Mouse (Mus musculus) inflammation-experienced regulatory T-cells, adult 6 months (primary cell): ENCODE data around the gene Rdh1. TPM values are rescaled to one million over a fixed set of nuclear protein-coding genes. Genes with fewer than 3 reads are reported as not detected.

Source experiments
- ATAC-seq: one replicate; pipeline ENCODE4 v1.8.0; 2017
- polyA plus RNA-seq, 3 experiments: library from polyadenylated mRNA; unstranded; fragments of 100-300 nt; shearing (Covaris generic); gene quantifications; one replicate each; pipeline ENCODE4 v1.2.1; 2017

Gene Rdh1
- polyA plus RNA-seq = under 1 TPM in 2 of 3 experiments, not detected in 1; 0.28 TPM

DNA sequence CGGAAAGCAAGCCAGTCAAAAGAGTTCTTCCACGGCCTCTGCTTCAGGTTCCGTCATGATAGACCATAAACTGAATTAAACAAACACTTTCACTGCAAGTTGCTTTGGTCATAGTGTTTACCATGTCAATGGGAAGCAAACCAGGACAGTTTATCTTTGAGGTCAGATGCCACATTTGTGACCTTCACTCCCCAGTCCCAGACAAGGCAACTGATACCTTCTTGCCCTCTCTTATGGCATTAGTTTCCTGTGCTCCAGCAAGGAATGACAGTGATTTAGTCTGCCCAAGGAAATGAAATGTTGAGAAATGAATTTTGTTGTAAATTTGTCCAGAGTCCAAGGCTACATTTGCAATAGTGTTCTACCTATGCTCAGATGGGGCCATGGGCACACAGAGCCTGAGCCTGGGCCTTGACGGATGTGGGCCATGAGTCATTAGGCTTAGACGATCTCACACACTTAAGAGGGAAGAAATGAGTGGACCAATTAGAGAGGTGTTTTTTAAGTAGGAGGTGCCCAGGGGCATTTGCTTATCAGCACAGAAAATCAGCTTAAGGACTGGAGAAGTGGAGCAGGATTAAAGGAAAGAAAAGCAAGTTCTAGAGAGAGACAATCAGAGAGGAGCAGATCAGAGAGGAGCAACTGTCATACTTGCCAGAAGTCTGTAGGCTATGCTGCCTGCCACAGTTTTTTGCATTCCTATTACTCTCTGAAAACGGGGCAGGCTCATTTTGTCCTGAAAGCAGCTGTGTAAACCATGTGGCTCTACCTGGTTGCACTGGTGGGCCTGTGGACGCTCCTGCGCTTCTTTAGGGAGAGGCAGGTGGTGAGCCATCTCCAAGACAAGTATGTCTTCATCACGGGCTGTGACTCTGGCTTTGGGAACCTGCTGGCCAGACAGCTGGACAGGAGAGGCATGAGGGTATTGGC is at the start of gene Rdh1, which contains the start of gene Rdh16f1:
Gene Rdh1 (plus strand): TSS at position 541 of the 930 bp plus-strand sequence.
Gene Rdh16f1 (plus strand): TSS at position 607 of the 930 bp plus-strand sequence.
- peak; percentile 75 for ATAC-seq

DNA sequence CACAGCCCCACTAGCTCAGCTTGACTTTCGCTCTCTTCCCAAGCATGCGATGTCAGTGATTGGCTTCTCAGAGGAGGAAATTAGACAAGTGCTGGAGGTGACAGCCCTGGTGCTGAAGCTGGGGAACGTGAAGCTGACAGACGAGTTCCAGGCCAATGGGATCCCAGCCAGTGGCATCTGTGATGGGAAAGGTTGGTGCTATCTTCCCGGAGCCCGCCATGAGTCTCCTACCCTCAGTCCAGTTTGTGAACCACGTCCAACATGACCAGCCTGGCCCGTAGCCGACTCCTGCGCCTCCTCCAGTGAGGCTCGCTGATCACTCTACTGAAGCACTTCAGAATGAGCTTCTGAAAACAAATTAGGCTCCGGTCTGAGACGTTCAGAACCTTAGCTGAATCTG is 49.2 kb upstream of the Rdh1 start:
- no peak for ATAC-seq

DNA sequence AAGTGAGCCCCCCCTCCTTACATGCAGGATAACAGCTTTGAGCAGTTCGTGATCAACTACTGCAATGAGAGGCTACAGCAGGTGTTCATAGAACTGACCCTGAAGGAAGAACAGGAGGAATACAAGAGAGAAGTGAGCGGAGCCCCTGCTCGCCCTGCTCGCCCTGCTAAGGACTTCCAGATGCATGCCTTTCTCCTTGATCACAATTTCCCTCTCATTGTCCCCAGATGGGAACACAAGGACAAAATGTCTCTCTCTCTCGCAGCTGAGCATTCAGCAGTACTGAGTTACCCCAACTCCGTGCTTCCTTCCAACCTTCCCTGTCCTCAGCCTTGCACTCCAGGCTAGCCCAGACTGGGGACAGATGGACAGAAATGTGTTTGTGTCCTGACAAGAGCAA is 46.8 kb upstream of the Rdh1 start:
- no peak for ATAC-seq

DNA sequence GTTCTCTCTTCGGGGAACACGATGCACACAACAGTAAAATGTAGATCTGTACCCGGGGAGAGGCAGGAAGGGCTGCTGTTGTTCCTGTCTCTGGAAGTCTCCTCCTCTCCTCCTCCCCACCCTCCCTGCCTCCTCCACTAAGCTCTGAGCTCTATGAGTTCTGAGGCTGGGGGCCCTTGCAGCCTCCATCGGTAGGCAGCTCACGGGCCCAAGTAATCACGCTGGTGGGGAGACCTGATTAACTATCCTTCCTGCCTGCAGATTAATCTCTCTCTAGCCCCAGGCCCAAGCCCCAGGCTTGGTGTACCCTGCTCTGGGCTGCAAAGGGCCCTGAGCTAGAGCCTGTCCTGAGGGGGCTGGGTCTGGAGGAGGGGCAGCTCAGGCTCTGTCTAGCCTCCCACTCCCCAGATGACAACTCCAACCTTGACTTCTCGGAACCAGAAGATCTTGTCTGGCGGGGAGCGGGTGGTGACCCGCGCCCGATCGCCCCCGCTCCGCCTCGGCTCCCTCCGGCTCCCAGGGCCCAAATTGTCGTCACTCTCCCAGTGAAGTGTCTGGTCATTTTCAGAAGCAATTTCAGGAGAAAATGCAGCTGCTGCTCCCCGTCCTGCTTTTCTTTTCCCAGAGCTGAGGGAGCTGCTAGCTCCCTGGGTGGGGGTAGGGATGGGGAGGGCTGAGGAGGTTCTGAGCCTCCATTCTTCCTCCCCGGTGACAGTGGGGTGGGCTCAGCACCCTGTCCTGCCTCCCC is 37.7 kb upstream of the Rdh1 start:
- ATAC-seq = no peak

DNA sequence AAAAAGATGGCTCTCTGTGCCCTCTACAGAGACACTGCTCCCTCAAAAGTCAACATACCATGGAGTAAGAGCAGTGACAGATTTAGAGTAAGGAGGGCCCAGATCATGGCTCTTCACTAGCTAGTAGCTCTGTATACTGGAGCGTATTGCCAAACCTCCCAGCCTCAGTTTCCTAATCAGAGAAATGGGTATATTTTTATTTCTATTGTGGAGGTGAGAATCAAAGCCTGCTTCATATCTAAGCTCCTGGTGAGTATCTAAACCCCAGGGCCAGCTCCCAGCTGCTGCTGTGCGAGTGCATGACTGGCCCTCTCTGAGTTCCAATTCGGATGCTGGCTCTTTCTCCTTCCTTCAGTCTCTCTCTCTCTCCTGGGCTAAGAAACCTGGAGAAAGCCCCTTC is 35.3 kb upstream of the Rdh1 start, which contains the start of gene Tac2:
Gene Tac2 (plus strand): TSS at position 301 of the 400 bp plus-strand sequence.
- no peak for ATAC-seq

DNA sequence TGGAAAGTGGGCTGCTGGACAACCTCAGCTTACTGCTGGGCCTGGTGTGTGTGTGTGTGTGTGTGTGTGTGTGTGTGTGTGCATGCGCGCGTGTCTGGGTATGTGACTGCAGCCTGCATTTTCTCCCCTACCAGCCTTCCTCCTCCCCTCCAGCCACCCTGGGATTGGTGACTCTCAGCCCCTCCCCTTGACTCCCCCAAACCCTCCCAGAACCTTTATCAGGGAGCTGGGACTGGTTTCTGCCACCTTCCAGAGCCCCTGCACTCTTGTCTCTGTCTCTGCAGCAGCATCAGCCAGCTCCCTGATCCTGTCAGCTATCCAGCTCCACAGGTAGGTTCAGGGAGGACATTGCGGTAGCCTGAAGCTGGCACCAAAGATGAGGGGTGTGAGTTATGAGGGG is 34.4 kb upstream of the Rdh1 start:
- ATAC-seq = no peak

DNA sequence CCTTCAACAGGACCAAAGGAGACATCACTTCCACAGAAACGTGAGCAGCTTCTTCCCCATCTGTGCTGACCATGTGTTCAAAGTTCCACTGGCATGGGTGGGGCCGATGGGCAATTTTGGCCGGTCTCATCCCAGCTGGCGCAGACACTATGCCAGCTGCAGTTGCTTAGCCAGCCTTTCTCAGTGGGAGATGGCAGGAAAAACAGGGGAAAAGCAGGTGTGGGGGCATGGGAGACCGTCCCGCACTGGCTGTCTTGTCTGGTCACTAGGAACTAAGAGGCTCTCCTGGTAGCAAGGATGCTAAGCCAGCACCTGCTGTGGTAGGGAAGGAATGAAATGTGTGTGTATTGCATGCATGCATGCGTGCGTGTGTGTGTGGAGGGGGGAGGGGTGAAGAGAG is 31.1 kb upstream of the Rdh1 start:
- ATAC-seq = no peak

DNA sequence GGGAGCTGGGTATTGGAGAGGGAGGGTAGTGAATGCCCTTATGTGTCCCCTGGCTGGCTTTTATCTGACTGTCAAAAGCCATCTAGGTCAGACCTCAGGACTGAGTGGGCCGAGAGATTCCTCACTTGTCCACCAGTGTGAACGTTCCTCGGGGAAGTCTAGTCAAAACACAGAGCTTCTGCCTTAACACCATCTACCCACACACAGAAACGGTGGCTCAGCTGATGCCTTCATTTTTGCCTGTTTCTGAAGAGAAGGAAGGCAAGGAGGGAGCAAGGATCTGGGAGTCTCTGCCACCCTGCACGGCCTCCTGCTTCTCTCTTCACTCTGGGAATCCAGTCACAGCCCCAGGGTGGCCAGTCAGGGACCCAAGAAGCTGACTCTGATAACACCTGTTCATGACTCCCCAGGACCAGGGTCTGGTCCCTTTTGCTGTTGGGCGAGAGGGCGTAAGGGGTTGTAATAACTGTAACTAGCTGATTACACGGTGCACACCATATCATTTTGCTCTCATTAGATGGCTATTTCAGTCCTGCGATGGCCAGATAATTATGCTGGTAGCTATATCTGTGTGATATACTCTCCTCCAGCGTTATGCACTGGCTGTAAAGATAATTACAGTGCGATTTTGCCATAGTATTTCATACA is 29.1 kb upstream of the Rdh1 start:
- ATAC-seq = no peak

DNA sequence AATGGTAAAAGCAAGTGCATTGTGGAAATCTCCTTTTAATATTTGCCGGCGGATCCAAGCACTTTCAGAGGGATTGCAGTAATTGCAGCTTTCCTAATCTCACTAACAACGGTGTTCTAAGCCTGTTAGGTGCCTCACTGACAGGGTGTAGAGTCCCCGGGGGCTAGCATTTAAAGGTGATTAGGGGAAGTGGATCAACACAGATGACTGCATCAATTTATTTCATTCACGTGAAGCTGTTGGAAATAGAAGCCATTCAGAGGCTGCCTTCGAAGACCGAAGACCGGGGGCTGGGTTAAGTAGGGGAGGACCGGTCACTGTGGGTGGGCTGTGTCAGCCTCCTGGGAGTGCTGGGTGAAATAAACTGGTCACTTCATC is 28.6 kb upstream of the Rdh1 start:
- ATAC-seq = no peak

DNA sequence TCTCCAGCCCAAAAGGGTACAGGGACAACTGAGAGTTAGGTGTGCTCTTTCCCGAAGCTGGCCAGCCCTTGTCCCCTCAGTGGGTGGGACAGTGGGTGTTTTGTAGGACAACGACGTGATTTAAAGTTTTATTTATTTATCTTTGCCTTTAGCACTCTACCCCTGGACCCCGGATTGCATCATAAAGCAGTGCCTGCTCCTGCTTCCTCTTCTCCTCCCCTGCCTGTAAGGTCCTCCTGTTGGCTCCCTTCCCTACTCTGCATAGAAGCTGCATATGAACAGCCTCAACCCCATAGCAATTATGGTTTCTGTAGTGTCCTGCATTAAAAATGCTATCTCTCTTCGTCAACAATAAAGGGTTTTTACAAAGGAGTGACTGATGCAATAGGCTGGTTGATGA is 28.1 kb upstream of the Rdh1 start:
- no peak for ATAC-seq

DNA sequence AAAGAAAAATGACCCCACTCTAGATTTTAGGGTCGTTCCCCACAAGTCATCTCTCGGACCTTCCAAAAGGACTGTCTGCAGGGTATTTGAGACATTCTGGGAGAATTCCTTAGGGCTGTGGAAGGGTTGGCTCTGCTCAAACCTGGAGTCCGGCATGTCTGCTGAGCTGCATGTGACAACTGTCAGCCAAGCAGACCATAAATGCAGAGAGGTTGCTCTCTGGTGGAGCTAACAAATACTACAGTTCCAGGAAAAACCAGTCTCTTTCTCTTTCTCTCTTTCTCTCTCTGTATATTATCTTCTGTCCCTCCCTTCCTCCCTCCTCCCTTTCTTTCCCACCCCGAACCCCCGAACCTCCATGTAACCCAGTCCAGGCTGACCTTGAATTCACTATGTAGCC is 25.1 kb upstream of the Rdh1 start:
- ATAC-seq = no peak

DNA sequence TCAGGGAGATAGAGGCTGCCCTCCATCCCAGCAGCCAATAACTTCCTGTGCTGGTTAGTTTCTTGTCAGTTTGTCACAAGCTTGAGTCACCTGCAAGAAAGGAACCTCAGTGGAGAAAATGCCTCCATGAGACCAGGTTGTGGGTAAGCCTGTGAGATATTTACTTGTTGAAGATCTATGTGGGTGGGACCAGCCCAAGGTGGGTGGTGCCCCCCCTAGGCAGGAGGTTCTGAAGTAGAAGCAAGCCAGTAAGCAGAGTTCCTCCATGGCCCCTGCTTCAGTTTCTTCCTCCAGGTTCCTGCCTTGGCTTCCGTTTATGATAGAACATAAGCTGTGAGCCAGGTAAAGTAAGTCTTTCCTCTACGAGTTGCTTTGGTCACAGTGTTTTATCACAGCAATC is 23.3 kb upstream of the Rdh1 start:
- no peak for ATAC-seq

DNA sequence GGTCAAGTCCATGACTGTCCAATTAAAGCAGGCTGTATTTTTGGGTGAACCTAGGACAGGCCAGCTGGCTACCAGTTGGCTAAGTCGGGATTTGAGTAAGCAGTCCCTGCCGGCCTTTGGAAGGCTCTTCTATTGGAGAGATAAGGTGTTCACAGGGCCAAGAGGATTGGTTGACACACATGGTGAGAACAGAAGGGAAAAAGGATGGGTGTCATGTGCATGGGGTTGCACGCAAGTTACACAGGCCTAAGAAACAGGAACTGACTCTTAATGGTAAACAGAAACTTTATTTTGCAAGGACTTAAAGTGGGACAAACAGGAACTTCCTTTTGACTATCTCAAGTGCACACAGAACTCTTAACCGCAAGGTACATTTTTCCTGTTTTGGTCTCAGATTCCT is 22.6 kb upstream of the Rdh1 start:
- no peak for ATAC-seq

DNA sequence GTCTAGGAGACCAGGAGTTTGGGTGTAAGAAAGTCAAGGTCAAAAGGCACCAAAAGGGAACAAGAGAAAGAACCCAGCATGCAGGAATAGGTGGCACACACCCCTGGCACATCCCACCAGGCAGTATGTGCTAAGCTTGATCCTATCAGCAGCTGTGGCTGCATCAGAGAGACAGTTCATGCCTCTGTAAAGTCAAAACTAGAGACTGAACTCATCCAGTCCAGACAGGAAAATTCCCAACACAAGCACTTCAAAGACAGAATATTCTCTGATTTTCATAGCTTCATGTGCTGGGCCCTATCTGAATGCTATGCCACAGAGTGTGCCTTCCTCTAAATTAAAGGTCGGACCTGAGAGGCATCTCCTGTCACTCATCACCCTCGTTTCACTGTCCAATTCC is 22.0 kb upstream of the Rdh1 start:
- ATAC-seq = no peak

DNA sequence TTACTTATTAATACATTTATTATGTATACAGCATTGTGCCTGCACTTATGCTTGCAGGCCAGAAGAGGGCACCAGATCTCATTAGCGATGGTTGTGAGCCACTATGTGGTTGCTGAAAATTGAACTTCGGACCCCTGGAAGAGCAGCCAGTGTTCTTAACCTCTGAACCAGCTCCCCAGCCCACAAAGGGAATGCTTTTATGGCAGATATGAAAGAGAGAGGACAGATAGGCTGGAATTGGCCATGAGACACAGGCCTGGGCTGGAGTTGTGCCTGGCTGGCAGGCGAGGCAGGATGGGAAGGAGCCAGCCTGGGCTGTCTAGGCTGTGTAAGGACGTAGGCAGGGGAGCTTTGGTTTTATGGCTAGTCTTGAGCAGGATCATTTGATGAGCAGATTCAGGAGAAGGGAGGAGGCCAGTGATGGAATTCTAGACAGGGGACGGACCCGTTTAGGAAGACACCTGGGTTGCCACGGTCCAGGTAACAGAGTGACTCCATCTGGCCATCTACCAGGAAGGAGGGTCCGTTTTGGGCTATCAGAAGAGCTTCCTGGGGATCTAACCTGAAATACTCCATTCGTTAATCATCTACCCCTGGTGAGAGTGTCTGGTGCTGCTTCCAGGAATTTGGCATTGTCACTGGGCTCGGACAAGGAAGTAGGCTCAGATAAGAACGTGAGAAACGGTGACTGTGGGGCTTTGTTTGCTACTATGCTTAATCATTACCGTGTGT is 21.2 kb upstream of the Rdh1 start:
- ATAC-seq = no peak

DNA sequence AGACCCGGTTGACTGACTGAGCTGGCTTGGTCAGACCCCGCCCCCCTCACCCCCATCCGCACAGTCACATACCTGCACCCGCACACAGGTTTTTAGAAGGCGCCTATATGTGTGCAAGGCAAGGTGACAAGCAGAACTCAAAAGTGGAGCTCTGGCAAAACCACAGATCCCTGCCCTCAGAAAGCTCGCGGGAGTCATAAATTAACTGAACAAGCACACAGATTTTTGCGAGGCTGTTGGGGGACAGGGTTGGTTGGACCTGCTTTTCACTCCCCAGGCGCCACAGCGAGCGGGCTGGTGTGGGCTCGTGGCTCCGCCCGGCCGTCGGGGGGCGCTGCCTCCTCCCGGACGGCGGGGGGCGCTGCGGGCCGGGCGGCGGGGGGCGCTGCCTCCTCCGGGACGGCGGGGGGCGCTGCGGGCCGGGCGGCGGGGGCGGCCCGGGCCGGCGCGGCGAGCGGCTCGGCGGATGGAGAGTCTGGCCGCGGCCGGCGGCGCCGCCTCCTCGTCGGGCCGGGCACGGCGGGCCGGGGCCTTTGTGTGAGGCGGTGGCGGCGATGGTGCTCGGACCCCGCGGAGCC is 20.3 kb upstream of the Rdh1 start, which contains the start of gene Zbtb39:
Gene Zbtb39 (plus strand): TSS at position 456 of the 578 bp plus-strand sequence.
- ATAC-seq = peak; percentile 69

DNA sequence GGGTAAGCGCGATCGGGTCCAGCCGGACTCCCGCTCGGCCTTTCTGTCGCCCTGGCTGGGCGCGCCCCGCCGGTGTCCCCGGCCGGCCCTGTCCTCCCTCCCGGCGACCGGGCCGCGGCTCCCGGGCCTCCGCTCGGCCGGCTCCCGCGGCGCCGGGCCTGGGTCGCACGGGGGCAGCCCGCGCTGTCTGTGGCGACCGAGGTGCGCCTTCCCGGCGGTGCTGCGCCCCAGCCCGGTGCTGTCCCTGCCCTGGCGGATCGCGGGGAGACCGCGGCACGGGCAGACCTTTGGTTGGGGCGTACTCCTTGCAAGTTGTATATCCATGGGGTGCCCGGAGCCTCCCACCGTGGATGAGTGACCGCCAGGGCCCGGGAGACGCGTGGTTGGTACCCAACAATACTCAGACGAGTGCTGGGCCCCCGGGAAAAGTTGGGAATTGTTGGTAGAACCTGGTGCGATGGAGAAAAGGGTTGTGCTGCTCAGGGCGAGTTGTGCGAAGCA is 19.8 kb upstream of the Rdh1 start:
- peak; percentile 54 for ATAC-seq

DNA sequence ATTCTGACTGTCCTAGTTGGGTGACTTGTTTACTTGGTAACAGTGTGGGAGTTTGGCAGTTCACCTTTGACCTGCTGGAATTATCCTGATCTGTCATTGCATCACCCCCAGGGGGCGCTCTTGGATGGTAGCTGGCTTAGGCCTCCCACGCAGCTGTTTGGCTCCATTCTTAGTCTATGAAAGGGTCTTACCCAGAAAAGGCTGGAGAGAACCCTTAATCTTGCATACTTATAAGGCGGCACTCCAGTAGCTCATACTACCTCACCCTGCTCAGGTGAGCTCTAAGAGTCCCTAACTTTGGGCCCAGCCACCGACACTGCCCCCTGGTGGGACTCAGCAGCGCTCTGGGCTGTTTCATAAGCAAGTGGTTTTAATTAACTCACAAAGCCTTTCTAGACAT is 14.9 kb upstream of the Rdh1 start:
- peak; percentile 44 for ATAC-seq

DNA sequence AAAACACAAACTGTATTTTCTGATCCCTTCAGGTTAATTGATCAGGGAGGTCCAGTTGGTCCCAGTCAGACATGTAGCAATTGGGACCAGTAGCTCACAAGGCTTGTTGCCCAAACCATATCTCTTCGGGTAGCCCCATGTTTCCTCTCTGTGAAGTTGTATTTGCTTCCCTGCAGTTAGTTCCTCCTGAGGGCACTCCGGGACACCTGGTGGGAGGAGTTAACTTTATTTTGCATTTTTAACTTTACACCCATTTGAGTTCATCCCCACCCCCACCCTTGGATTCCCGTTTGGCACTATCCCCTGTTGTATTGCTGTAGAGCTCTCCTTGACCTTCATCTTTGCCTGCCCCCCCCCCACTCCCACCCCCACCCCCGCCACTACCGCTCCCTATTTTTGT is 13.6 kb upstream of the Rdh1 start:
- no peak for ATAC-seq

DNA sequence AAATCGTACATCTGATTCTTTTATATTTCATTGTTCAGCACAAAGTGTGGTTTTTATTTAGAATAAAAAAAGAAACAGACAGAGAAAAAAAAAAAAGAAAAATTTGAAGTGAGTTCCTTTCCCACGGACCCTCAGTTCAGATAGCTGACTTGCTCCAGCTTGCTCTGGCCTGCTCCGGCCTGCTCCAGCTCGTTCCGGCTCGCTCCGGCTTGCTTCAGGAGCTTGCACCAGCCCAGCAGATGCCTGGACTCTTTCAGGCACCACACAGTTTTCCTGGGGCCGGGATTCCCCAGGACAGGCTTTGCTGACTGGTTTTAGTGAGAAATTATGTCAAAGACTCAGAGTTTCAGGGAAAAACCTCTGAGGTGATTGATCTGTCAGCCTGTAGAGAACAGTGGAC is 12.3 kb upstream of the Rdh1 start:
- no peak for ATAC-seq

DNA sequence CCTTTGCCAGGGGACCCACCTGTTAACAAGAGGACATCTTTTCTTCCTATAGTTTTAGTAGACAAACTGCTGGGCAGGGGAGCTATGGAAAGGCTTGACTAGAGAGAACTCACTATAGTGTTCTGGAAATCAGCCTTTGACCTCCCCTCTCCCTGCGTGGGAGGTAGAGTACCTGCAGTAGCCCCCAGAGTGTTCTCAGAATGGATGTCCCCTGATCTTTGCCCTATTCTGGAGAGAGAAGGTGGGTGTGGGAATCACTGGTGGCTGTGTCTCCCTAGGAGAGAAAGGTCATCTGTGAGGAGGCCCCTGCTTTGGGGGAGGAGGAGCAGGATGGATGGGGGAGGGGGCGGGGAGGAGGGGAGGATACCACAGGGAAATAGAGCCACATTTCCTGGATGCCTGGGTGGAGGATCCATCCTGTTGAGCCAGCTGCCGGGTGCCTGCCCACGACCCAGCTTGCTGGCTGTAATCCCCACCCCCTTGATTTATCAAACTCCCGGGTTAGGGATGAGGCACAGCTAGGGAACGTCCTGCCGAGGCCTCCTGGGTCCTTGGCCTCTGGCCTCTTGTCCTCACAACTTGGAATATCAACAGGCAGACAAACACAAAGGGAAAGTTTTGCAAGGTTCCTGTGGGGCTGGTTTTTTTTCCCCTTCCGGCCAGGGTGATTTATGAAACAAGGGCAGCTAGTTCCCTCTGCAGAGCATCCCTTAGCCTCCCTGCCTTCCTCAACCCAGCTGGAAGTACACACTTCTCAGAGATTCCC is 10.5 kb upstream of the Rdh1 start:
- ATAC-seq = no peak
